Mouse (Mus musculus) kidney, adult 18-20 months (tissue): ENCODE results near the gene Habp2.

Source experiments
- DNase-seq: peaks from one replicate; pipeline ENCODE4 v3.0.0; 2021

Gene Habp2

DNA sequence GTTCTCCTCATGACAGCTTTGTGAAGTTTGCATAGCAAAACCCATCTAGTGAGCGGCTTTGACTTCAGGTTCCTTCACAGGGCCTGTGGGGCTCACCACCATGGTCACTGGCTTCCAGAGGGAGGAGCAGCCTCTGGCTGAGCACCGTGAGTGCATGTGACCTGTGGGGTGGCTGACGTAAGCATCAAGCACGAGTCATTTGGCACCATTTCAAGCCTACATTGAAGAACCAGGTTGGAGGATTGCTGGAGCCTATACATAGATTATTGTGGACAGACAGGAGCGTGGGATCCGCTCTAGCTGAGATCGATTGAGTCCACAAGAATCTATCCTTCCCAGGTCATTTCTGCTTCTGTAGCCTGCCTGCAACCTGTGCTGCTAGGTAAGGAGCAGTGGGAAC lies at the start of gene Habp2:
TSS of gene Habp2 (plus strand) at position 272 of the 400 bp plus-strand sequence.
- DNase-seq: peak; percentile 46

DNA sequence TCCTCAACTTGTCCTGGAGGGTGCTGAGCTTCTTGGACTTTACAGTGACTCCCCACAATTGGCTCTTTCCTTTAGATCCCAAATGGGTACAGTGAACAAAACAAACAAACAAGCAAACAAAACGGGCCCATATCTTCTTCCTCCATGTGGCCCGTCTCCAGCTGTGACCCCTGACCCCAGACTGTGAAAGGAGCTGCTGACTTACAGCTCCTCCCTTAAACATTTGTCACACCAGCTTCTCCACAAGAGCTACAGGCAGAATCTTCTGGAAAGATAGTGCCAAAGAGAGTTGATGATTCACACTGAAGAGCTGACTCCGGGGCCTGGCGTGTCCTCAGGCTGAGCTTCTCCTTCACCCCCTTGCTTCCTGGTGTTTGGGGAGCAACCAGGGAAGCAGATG lies 48.4 kb upstream of the Habp2 start:
- no peak for DNase-seq

DNA sequence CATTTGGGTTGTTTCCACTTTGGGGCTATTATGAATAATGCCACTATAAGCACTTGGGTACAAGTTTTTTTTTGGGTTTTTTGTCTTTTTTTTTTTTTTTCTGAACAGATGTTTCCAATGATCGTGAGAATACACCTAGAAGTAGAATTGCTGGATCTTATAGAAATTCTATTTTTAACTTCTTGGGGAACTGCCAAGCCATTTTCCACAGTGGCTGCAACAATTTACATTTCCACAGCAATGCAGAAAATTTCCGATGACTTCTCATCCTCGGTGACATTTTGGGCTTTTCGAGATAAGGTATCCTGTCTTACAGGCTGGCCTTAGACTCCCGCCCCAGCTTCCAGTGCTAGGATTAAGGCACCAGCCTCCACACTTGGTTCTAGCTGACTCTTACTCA lies 41.7 kb upstream of the Habp2 start:
- DNase-seq: no peak

DNA sequence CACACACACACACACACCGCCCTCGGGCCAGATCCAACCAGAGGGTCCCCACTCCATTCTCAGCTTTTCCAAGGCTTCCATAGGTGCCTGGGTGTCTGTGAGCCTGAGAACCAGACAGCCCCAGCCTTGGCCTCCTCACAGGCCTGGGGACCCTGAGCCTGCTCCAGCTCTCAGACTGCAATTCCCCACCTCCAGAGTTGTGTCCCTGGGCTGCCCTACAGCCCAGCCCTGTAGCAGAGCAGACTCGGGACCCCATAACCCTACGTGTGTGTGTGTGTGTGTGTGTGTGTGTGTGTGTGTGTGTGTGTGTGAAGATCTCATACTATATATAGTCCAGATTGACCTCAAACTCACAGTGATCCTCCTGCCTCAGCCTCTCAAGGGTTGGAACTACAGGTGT lies 34.1 kb upstream of the Habp2 start:
- no peak for DNase-seq

DNA sequence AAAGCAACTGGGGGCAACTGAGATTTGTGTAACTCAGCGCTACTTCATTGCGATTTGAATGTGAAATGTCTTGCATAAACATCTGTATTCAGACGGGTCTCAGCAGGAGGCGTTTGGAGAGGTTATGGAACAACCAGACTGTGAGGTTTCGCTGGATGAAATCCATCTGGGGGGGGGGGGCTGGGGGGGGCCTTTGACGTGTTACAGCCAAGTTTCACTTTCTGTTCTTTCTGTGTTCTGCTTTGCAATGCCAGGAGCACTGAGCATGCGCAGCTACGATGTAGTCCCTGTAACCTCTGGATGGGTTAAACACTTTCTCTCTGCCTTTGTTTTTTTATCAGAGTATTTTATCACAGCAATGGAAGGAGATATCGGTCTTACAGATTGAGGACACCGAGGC lies 33.7 kb upstream of the Habp2 start:
- no peak for DNase-seq

DNA sequence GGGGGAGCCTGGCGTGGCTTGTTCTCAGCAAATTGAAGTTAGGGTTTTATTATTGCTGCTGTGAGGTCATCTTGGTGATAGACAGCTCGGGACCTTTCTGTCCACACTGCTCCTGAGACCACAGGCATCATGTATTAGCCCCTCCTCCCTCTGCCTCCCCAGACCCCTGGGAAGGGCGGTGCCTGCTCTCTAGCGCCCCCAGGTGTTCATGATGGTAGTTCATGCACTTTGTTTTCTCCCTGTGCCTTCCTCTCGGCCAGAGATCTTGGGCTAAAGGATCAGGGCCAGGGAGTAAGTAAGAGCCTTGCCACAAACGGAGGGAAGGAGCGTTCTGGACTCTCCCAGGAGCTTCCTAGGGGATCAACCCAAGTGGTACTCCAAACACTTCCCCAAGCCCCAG lies 32.2 kb upstream of the Habp2 start:
- DNase-seq: no peak

DNA sequence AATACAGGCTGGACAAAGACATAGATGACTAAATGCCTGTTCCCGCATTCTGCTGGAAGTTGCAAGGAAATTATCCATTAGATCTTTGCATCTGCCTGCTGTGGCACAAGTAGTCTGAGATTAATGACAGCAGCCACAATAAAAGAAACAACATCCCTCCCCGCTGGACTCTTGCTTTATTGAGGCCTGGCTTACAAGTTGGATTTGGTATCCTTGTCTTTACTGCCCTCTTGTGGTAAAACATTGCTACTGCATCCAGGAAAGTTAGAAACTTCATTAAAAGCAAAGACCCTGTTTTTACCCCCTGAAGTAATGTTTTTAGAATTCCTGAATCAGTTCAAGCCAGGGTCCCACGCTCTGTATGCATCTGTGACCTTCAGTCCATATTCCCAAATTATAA lies 31.4 kb upstream of the Habp2 start:
- peak; percentile 25 for DNase-seq

DNA sequence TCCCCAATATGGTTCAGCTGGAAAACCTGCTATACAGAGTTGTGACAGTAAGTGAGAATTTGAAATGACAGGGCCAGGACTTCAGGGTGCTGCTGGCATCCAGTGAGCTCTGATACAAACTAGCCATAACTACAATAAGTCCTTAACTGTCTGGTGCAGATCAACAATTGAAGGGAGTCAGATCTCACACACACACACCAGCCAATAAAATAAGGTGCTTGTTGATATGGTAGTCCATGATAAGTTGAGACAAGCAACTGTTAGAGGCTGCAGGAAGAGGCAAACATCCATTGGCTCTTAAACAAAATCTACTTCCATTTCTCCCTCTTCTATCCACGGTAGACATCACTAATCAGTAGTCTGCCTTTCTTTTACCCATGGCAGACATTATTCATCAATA lies 30.7 kb upstream of the Habp2 start:
- no peak for DNase-seq

DNA sequence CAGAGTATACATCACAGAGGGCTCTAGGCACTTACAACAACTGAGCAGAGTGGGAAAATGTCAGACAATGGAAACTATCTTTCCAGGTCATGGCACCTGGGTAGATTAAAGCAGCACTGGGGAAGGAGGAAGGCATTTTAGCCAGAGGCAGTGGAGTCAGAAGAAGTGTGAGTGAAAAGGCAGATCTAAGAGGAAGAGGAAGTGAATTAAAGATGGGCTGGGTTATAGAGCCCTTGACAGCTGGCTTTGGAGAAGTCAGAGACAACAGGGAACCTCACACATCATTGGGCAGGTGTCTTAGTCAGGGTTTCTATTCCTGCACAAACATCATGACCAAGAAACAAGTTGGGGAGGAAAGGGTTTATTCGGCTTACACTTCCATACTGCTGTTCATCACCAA lies 30.2 kb upstream of the Habp2 start:
- DNase-seq: no peak

DNA sequence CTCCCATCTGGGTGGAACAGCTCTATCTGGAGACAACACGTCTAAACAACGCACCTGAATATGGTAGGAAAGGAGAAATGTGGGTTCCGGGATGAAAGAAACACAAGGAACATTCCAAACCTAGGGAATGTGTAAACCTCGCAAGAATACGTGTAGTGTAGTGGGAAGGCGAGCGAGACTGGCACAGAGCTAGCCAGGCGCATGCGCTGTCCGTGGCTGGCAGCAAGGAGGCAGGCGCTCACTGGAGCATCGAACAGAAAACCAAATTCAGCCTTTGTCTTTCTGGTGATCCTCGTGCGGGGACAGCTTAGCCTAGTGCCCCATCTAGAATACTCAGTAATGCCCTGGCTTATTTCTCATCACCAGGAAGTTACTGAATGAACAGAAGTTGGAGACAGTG lies 23.2 kb upstream of the Habp2 start:
- DNase-seq: no peak

DNA sequence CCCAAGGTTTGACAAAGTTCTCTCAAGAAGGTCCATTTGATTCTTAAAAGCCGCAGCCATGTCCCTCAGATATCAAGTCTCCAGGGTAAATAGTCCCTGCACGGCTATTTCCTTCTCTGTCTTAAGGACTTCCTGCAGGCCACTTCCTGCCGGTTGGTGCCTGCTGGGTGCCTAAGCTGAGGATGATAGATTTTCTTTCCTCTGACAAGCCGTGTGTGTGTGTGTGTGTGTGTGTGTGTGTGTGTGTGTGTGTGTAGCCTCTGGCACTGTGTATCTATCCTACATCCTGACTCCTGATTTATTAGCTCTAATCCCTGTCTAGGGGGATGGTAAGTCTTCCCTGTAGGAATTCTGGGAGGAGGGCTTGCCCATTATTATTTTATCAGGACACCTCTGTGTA lies 22.8 kb upstream of the Habp2 start:
- no peak for DNase-seq

DNA sequence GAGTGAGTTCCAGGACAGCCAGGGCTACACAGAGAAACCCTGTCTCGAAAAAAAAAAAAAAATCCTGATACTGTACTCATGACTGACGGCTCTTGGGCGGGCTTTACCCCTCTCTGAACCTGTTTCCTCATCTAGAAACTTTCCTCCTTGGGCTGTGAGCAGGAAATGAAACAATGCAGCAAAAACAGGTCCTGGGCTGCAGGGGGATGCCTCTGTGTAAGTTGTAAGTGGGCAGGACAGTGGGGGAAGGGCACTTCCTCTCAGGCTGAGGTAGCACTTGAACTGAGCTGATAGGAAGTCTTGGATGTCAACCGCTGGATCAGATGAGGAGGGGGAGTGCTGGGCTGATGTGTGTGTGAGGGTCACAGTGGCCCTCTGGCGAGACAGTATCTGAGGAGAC lies 21.8 kb upstream of the Habp2 start:
- DNase-seq: no peak

DNA sequence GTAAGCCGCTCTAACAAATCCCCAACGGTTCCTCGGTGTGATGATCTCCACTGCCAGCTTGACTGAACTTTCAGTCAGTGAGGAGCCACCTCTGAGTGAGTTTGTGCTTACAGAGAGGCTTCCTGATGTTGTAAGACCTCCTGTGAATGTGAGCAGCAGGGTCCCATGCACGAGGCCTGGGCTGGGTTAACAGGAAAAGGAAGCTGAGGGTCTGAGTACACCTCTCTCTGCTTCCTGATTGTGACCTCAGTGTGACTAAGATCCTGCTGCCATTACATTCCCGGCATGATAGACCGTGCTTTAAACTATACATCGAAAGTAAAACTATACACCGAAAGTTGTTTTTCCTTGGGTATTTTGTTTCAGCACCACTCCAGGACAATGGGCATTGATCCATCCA lies 14.9 kb upstream of the Habp2 start:
- DNase-seq: no peak

DNA sequence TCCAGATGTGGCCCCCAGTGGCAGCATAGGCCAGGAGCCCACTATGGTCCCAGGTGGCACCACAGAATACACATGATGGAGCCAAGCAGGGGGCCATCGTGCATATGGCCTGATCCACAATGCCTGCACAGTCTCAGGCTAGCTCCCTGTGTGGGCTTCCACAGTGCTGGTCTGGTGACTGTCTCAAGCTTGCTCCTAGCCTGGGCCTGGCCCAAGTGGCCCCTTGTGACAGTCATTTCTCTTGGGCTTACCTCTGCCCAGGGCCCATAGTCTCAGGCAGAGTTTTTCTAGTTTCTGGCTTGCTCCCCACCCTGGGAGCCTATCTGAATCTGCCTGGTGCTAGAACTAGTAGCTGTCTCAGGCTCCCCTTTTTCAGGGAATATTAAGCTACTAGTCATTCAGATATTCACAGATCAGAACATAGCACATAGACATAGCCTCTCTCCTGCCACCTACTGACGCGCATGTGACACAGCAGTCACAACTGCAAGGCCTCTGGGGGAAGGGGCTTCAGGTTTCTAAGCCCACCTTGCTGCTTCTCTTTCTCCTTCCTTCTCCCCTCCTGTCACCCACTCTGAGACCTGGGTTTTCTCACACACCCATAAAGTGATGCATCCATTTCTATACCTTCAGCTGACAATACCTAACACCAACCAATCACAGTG lies 9.7 kb upstream of the Habp2 start:
- no peak for DNase-seq

DNA sequence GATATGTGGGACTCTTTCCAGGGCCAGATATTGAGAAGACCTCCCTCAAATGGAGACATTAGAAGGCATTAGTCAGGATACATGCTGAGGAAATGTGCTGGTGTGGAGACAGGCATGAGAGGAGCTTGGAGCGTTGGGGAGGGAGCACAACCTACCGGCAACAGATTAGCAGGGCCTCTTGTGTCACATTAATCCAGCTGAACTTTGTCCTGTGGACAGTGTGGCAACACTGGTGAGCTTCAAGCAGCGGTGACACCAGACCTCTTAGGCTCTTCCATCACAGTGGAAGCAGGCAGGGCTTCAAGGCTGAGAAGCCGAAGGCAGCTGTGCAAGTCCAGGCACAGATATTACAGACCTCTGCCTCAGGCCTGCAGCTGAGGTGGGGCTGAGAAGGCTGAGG lies 9.0 kb upstream of the Habp2 start:
- no peak for DNase-seq

DNA sequence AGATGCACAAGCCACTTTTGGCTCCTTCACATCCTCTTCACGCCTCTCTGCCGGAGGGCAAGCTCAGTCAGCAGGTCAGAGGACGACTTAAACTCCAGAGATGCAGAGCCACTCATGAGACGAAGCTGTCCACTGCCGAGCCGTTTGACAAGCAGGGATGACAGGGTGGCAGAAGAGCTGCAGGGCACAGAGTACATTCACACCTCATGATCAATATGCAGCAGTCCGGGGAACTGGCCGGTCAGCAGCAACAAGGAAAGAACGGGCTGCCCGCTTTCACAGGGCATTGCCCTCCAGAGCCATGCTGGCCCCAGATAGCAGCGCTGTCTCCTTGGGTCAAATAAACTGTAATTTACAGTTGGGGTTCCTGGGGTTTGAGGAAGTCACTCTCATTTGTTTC lies 8.6 kb upstream of the Habp2 start:
- DNase-seq: no peak

DNA sequence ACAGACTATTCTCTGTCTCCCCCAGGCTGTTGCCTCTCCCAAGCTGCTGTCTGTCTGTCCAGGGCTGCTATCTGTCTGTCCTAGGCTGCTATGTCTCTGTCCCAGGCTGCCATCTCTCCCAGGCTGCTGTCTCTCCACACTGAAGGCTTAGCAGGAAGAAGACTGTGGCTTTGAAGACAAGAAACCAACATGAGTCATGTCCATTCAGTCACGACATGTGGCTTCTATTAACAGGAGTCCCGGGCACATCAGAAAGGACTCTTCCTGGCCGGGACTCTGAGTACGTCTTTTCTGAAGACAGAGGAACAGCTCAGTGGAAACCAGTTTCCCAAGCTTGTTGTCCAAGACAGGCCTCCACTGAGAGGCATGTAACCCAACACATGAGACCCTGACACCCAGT lies 1.7 kb upstream of the Habp2 start:
- no peak for DNase-seq

DNA sequence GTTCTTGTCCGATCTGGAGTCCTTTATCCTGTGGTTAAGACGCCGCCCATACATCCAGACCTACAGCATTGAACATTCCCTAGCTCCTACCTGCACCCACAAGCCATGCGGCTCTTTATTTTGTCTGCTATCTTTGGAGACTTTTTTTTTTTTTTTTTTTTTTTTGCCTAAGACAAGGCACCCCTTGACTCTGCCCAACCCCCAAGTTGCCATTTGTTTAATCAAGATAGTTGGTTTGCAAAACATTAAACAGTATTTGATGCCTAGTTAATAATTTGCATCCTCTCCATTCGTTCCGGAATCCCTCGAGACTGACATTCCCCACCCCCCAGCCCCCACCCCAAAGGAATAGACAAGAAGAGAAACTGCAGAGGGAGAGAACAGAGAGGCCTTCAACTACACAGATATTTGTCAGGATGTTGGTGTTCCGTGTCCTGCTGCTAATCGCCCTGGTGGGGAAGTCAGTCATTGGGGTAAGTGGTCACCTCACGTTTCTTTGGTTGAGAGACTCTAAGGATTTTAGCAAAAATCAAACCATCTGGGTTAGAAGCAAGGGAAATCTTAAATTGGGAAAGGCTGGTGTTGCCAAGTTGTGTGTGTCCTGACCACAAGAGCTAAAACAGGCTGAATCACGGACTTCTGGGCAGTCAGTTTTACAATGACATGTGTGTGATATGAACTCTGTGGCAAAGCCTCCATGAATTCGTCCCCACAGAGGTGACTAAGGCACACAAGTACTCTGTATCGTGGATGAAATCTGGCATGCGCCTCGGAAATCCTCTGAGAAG lies 837 bp downstream of the Habp2 start:
- no peak for DNase-seq

DNA sequence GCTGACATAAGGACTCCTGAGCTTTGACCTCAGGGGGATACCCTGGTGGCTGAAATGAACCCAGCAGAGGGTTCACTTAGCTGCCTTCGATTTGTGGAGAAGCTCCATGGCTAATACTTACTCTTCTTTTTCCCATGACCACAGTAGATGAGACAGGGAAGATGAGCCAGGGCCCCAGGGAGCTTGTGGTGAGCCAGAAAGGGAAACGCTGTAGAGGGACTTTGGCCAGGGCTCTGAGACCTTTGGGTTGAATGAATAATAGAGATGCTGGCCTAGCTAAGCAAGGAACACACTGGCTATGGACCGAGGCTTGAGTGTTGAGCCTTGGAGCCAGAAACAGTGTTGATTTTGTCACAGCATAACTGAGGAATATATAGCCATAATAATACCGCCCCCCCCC lies 1.5 kb downstream of the Habp2 start:
- DNase-seq: no peak

DNA sequence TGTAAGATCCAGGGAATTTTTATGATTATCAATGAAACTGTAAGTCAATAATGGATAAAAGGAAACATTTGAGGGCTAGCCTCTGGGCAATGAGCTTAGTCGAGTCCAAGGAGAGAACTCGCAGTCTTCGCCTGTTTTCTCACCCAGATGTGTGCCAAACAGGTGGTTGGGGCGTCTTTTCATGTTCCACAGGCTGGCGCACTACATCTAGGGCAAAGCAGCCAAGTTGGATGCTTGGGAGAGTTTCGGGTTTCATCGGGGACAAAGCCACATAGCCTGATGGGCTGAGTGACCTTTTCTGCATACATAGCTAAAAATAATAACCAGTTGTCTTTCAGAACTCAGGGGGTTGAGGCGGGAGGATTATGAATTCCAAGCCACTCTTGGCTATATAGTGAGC lies 2.7 kb downstream of the Habp2 start:
- DNase-seq: no peak

DNA sequence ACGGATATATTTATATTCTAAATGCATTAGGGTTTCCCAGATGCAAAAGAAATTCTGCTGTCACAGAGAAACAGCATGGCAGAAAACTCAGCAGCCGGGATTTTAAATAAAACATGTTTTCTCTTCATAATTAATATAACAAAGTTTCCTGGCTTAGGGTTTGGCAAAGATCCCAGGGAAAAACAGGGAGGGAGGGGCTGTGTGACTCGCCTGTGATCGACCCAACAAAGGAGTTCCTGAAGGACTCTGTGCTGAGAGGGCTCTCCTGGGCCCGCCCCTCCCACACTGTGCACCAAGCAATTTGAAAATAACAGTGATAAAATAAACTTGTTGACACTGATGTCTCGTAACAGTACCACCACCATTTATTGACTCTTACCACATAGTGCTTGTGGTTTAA lies 5.0 kb downstream of the Habp2 start:
- no peak for DNase-seq

DNA sequence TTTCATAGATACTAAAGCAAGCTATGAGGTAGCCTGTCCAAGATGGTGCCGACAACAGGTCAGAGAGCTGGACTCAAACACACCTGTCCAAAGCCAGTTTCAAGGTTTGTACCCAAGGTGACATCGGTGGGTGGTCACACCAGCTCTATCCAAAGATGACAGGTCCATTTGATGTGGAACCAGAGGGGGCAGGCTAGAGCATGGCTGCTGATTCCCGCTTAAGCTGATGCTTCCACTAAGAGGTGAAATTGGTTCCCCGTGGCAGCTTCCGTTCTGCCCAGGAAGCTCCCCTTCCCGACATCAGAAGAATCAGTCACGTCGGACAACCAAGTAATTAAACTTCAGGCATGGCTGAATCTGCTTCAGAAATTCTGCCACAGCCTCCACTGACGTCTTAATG lies 5.4 kb downstream of the Habp2 start:
- no peak for DNase-seq

DNA sequence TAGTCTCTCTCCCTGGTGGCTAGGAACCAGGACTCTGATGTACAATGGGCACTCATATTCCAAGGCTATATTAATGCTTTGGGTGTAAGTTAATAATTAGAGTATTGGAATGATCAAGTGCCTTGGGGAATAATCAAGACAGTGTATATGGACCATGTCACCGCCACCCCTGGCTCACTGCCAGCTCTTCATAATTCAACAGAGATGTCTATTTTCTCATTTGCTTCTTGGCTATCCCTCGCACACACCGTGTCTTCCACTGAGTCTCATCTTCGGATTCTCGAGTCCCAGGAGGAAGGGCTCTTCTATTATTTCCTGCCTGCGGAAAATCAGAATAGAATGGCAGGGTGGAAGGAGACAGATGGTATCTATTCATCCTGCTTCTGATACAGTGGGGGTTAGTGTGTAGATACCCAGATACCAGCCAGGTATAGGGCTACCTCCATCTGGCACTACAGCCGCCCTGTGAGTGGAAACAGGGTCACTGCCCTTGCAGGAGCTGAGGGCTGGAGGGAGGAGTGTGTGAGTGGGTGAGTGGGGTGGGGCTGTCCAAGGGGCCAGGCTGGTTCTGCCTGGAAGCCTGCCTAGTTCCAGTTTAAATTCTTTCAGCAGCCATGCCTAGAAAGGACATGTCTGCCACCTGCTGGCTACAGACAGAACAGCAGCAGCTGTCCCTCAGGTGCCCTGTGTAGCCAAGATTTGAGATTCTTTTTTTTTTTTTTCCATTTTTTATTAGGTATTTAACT lies 7.9 kb downstream of the Habp2 start:
- peak; percentile 84 for DNase-seq

DNA sequence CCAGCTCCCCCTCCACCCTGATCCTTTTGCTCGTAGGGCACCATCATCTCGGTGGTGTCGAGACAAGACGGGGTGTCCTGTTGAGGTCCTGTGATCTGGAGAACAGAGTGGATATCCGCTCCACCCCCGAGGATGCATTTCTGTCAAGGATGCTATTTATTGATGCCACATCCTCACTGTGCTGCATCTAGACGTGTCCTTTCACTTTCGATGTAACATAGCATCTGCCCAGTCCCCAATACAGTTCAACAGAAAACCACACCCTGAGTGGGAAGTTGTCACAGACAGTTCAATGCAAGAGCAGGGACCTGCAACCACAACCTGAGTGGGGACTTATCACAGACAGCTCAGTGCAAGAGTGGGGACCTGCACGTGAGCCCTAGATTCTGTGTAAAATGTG lies 9.7 kb downstream of the Habp2 start:
- no peak for DNase-seq
